Mouse (Mus musculus) C2C12 (cell line): ENCODE results near the gene Gadl1.
A peak's percentile ranks its signal among the peaks of the same experiment; 100 is the strongest.

Source experiments
- CEBPB ChIP-seq: IDR thresholded peaks from one replicate; pipeline ENCODE4 v1.6.1; 2011; ENCODE audit warnings: low read depth, mild to moderate bottlenecking, control low read depth, moderate library complexity
- CTCF ChIP-seq: IDR thresholded peaks from one replicate; pipeline ENCODE4 v1.5.1; 2011; ENCODE audit not compliant: control insufficient read depth, insufficient read depth, insufficient read length
- MAX ChIP-seq: IDR thresholded peaks from one replicate; pipeline ENCODE4 v1.6.1; 2011; ENCODE audit warnings: mild to moderate bottlenecking, control low read depth
- MYOD1 ChIP-seq: IDR thresholded peaks from one replicate; pipeline ENCODE4 v1.6.1; 2011; ENCODE audit warnings: low read depth; ENCODE audit not compliant: control insufficient read depth, insufficient read length
- MYOG ChIP-seq: IDR thresholded peaks from one replicate; pipeline ENCODE4 v1.6.1; 2011; ENCODE audit not compliant: control insufficient read depth, insufficient read length; ENCODE audit errors: extremely low read depth
- USF1 ChIP-seq: IDR thresholded peaks from one replicate; pipeline ENCODE4 v1.6.1; 2011; ENCODE audit warnings: low read depth, mild to moderate bottlenecking, control low read depth, moderate library complexity

GRCm38 (mm10) chr9:115867277-115867676 lies 42.0 kb upstream of the Gadl1 start:
- TF ChIP-seq CTCF: peak; percentile 46
- no peak for TF ChIP-seq USF1
- TF ChIP-seq MYOD1: no peak
- TF ChIP-seq MAX: no peak
- TF ChIP-seq CEBPB: no peak
- no peak for TF ChIP-seq MYOG
